In the genomic region with DNA sequence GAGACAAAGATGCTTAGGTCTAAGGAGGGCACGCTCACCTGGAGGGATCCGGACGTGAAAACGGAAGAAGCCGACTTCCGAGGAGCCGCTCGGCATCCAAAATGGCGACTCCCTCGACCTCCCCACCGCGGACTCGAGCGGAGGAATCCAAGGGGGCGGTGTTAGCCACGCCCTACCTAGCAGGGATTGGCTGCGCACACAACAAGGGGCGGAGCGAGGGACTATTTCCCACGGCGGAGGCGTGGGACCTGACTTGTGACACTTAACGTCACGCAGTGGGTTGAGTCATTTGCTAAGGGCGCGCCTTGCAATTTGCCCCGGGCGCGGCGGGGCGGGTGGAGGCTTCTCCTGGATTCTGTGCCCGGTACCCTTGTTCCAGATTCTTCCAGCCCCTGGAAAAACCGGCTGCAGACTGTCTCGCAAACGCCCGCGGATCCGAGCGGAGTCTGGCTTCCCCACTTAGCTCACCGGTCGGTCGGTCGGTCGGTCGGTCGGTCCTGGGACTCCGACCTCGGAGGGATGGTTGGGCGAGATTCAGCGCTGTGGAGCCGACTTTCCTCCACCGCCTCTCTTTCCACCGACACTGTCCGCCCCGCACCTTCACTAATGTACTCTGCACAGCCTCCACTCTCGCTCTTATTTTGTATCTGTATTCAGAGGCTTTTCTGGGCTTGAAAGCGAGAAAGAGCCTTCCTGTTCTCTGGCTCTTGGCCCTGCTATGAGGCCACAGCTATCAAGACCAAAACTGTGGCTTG, we compare ENCODE assay signal across 8 mouse cellular contexts. TPM values are rescaled to one million over a fixed set of nuclear protein-coding genes. Genes with fewer than 3 reads are reported as not detected.
DNase-seq lines count a peak whose midpoint lies in the region; ATAC-seq and TF ChIP-seq lines count a peak whose summit lies in the region.

TSS of gene Ist1 (minus strand) at position 115 of the 755 bp plus-strand sequence.

- peaks cover 0 to 15% of the 10 kb centered on the region in 2 experiments; a peak in 2 of 4 replicates for H3K36me3 ChIP-seq in MEL (ENCODE audit: control insufficient read depth in 1 of 2, insufficient read depth in 2 of 2, low read length in 2 of 2)
- no peaks in the 10 kb centered on the region for H3K36me3 ChIP-seq in forebrain, postnatal 0 days (ENCODE audit: insufficient read depth)
- no peaks in the 10 kb centered on the region for H3K36me3 ChIP-seq in lung, embryonic 15.5 days

- peak in 1 of 2 experiments; percentile 45; a peak in 1 of 4 replicates for TF ChIP-seq EP300 in MEL (IDR thresholded peaks at IDR 0.05; ENCODE audit: low read depth in 1 of 2, low read length in 2 of 2)

- H3K27ac ChIP-seq in MEL (ENCODE audit: control insufficient read depth, low read depth, low read length): peak within 1 kb of the TSS; percentile 35
- H3K27ac ChIP-seq in cerebellum, adult 2 months (ENCODE audit: insufficient read depth, low read length): peak within 1 kb of the TSS; percentile 72
- peak within 1 kb of the TSS; percentile 81 for H3K27ac ChIP-seq in forebrain, postnatal 0 days (ENCODE audit: low read depth, low read length)
- peak within 1 kb of the TSS; percentile 20; the same call in 1 of the 2 replicates for H3K27ac ChIP-seq in lung, embryonic 15.5 days

- H3K4me2 ChIP-seq in forebrain, postnatal 0 days (ENCODE audit: low read depth): peak within 1 kb of the TSS; percentile 69
- peak within 1 kb of the TSS; percentile 64 for H3K4me2 ChIP-seq in lung, embryonic 15.5 days

- WGBS in cerebellum, adult 2 months: under 1% methylated on average over 57 of the region's 57 CpGs
- 2% methylated on average over 57 of the region's 57 CpGs for WGBS in forebrain, postnatal 0 days
- under 1% methylated on average over 57 of the region's 57 CpGs for WGBS in lung, embryonic 15.5 days

- TF ChIP-seq RAD21 in MEL (IDR thresholded peaks at IDR 0.05; ENCODE audit: low read depth, low read length): no peak

- H3K4me3 ChIP-seq in MEL (ENCODE audit: control insufficient read depth in 1 of 2, insufficient read depth in 1 of 2, low read depth in 2 of 2, low read length in 2 of 2): peak within 1 kb of the TSS; percentile 81 to 83
- H3K4me3 ChIP-seq in cerebellum, adult 2 months (replicated peaks; ENCODE audit: insufficient read depth, low read depth, low read length): peak within 1 kb of the TSS; percentile 96
- H3K4me3 ChIP-seq in forebrain, postnatal 0 days (ENCODE audit: low read depth, low read length): peak within 1 kb of the TSS; percentile 92
- H3K4me3 ChIP-seq in lung, embryonic 15.5 days: peak within 1 kb of the TSS; percentile 71

- H3K79me2 ChIP-seq in MEL (ENCODE audit: control insufficient read depth, insufficient read depth, low read length, poor library complexity): peaks cover 38% of the 10 kb centered on the region

- TF ChIP-seq CTCF in MEL (IDR thresholded peaks at IDR 0.05 in 2 of 3, conservative IDR thresholded peaks at IDR 0.05 in 1 of 3; ENCODE audit: control insufficient read depth in 1 of 3, insufficient read depth in 1 of 3, low read depth in 2 of 3, low read length in 3 of 3, poor library complexity in 1 of 3, severe bottlenecking in 1 of 3): no peak
- no peak for TF ChIP-seq CTCF in cerebellum, adult 2 months (IDR thresholded peaks at IDR 0.05; ENCODE audit: borderline replicate concordance, insufficient read depth, low read depth, low read length)
- TF ChIP-seq CTCF in forebrain, postnatal 0 days (IDR thresholded peaks at IDR 0.05; ENCODE audit: low read depth): no peak

- peak; percentile 88 to 95 for TF ChIP-seq POLR2A in MEL (IDR thresholded peaks at IDR 0.05; ENCODE audit: control insufficient read depth in 1 of 2, insufficient read depth in 1 of 2, low read depth in 1 of 2, low read length in 2 of 2, poor library complexity in 1 of 2)
- TF ChIP-seq POLR2A in cerebellum, adult 2 months (IDR thresholded peaks at IDR 0.05; ENCODE audit: borderline replicate concordance, insufficient read depth, low read length): peak; percentile 91

- DNase-seq in MEL (ENCODE audit: low read depth, low spot score): peak; percentile 99
- peak; percentile 98 to 99 for DNase-seq in cerebellum, adult 2 months
- DNase-seq in forebrain, postnatal 0 days: peak; percentile 100
- DNase-seq in heart, postnatal 4 days: peak; percentile 99
- DNase-seq in layer of hippocampus, adult 8-10 months (ENCODE audit: low spot score in 2 of 2): peak; percentile 95 to 98
- peak; percentile 95 for DNase-seq in ovary, adult 18-20 months (ENCODE audit: low spot score)
- peak; percentile 100 for DNase-seq in thymus, postnatal 0 days (ENCODE audit: low spot score)

- peak within 1 kb of the TSS; percentile 78 for H3K9ac ChIP-seq in MEL (ENCODE audit: control insufficient read depth, low read depth, low read length, poor library complexity, severe bottlenecking)
- H3K9ac ChIP-seq in forebrain, postnatal 0 days: peak within 1 kb of the TSS; percentile 99
- peak within 1 kb of the TSS; percentile 80 for H3K9ac ChIP-seq in lung, embryonic 15.5 days

- no peaks in the 10 kb centered on the region for H3K9me3 ChIP-seq in MEL (replicated peaks; ENCODE audit: insufficient read depth, low read length)
- no peaks in the 10 kb centered on the region for H3K9me3 ChIP-seq in forebrain, postnatal 0 days (ENCODE audit: low read length)
- H3K9me3 ChIP-seq in lung, embryonic 15.5 days: no peaks in the 10 kb centered on the region

- peak; percentile 99 for ATAC-seq in forebrain, postnatal 0 days
- ATAC-seq in lung, embryonic 15.5 days (ENCODE audit: borderline replicate concordance, extremely low read depth, low FRiP score, low TSS enrichment): peak; percentile 98

- no peaks in the 10 kb centered on the region for H3K27me3 ChIP-seq in MEL (ENCODE audit: control insufficient read depth in 1 of 2, insufficient read depth in 2 of 2, low read length in 2 of 2)
- no peaks in the 10 kb centered on the region for H3K27me3 ChIP-seq in cerebellum, adult 2 months (ENCODE audit: control insufficient read depth, insufficient read depth, low read length)
- no peaks in the 10 kb centered on the region for H3K27me3 ChIP-seq in forebrain, postnatal 0 days (ENCODE audit: insufficient read depth, low read length)
- no peaks in the 10 kb centered on the region for H3K27me3 ChIP-seq in lung, embryonic 15.5 days

- H3K4me1 ChIP-seq in MEL (ENCODE audit: control insufficient read depth in 1 of 2, insufficient read depth in 2 of 2, low read length in 2 of 2): peaks cover 5 to 14% of the 10 kb centered on the region in 2 experiments
- H3K4me1 ChIP-seq in cerebellum, adult 2 months (ENCODE audit: control insufficient read depth, insufficient read depth, low read length): peaks cover 6% of the 10 kb centered on the region; the same call in 1 of the 2 replicates
- H3K4me1 ChIP-seq in forebrain, postnatal 0 days (ENCODE audit: insufficient read depth): peaks cover 7% of the 10 kb centered on the region
- peaks cover 27% of the 10 kb centered on the region for H3K4me1 ChIP-seq in lung, embryonic 15.5 days

TF ChIP-seq in MEL, 35 proteins besides CTCF, POLR2A, EP300 and RAD21 (continues in another document):
- peak; percentile 91 for TF ChIP-seq TBP (IDR thresholded peaks at IDR 0.05; ENCODE audit: low read depth, low read length)
- no peak for TF ChIP-seq CHD1 (IDR thresholded peaks at IDR 0.05; ENCODE audit: low read depth, low read length)
- peak; percentile 97 for TF ChIP-seq KAT2A (conservative IDR thresholded peaks at IDR 0.05; ENCODE audit: low read depth, low read length)
- no peak for TF ChIP-seq GATA1 (IDR thresholded peaks at IDR 0.05; ENCODE audit: low read depth, low read length)
- TF ChIP-seq ZNF384 (IDR thresholded peaks at IDR 0.05; ENCODE audit: low read depth, low read length): 0 out of 2 replicates have a peak, but pooled peaks have one; percentile 34
- peak; percentile 95 for TF ChIP-seq SIN3A (IDR thresholded peaks at IDR 0.05; ENCODE audit: low read length)
- TF ChIP-seq CHD2 (IDR thresholded peaks at IDR 0.05; ENCODE audit: low read length): peak; percentile 74
- TF ChIP-seq SMC3 (IDR thresholded peaks at IDR 0.05; ENCODE audit: low read depth, low read length): no peak
- peak; percentile 97 for TF ChIP-seq NELFE (IDR thresholded peaks at IDR 0.05; ENCODE audit: low read depth, low read length)
- peak; percentile 66 for TF ChIP-seq ETS1 (IDR thresholded peaks at IDR 0.05; ENCODE audit: low read depth, low read length)
- no peak for TF ChIP-seq MYB (IDR thresholded peaks at IDR 0.05; ENCODE audit: low read depth, low read length)
- no peak for TF ChIP-seq BHLHE40 (IDR thresholded peaks at IDR 0.05; ENCODE audit: borderline replicate concordance, low read depth, low read length)
- TF ChIP-seq ZC3H11A (IDR thresholded peaks at IDR 0.05; ENCODE audit: low read depth, low read length): no peak
- peak; percentile 61 for TF ChIP-seq ELF1 (IDR thresholded peaks at IDR 0.05; ENCODE audit: low read depth, low read length)
- TF ChIP-seq MAX (IDR thresholded peaks at IDR 0.05; ENCODE audit: low read length): peak; percentile 83
- peak; percentile 40; the same call in 1 of the 2 replicates for TF ChIP-seq RCOR1 (IDR thresholded peaks at IDR 0.05; ENCODE audit: low read depth, low read length)
- peak; percentile 82; the same call in 1 of the 2 replicates for TF ChIP-seq POLR2AphosphoS2 (IDR thresholded peaks at IDR 0.05; ENCODE audit: low read length)
- peak; percentile 87 for TF ChIP-seq MYC (IDR thresholded peaks at IDR 0.05; ENCODE audit: low read depth, low read length)
- peak; percentile 69 for TF ChIP-seq USF1 (IDR thresholded peaks at IDR 0.05; ENCODE audit: low read depth, low read length)
- TF ChIP-seq MXI1 (IDR thresholded peaks at IDR 0.05; ENCODE audit: low read depth, low read length): peak; percentile 95
- peak; percentile 94 for TF ChIP-seq MAZ (IDR thresholded peaks at IDR 0.05; ENCODE audit: low read depth, low read length)
- no peak for TF ChIP-seq TAL1 (IDR thresholded peaks at IDR 0.05; ENCODE audit: low read length)
- TF ChIP-seq ZMIZ1 (IDR thresholded peaks at IDR 0.05; ENCODE audit: low read depth, low read length): peak; percentile 89; the same call in 1 of the 2 replicates

RNA-seq across cellular contexts. Expression of gene Ist1, which starts in this region (rescaled TPM):
- 30.2 and 33.1 TPM in 2 replicates for total RNA-seq in MEL (2012; rRNA removed)
- 100 to 1,000 TPM in 1 of 2 experiments, 10 to 100 TPM in 1; 50.4 to 126 TPM for polyA plus RNA-seq in MEL (2012; ENCODE audit: insufficient read depth in 1 of 2, insufficient read length in 2 of 2, low read depth in 1 of 2, low replicate concordance in 2 of 2, missing spikeins in 1 of 2)
- polyA plus RNA-seq in cerebellum, adult 2 months (2012; rRNA removed): 88.2 and 90.7 TPM in 2 replicates
- total RNA-seq in forebrain, postnatal 0 days (2014; rRNA removed): 126 and 139 TPM in 2 replicates
- 89.3 and 110 TPM in 2 replicates for polyA plus RNA-seq in forebrain, postnatal 0 days (2015; fragmentation: Nextera tagmentation; extraction: Ambion mirVana)
- 10 to 100 TPM; 60.4 to 64.6 TPM for total RNA-seq in heart, postnatal 4 days (2021)
- total RNA-seq in layer of hippocampus, adult 8-10 months (2022): 10 to 100 TPM; 81.9 to 94.4 (median 90.2) TPM
- polyA plus RNA-seq in lung, embryonic 15.5 days (2015; fragmentation: Nextera tagmentation; extraction: Ambion mirVana): 136 and 140 TPM in 2 replicates
- 113 TPM in 2 replicates for polyA plus RNA-seq in thymus, postnatal 0 days (2015; fragmentation: Nextera tagmentation; extraction: Ambion mirVana)

Comparison
In these comparisons a context has a peak if more than half of its experiments do, and no peak if none do; other contexts are left out.
1. Peak in every context shown above with its lines: DNase-seq, ATAC-seq, H3K4me3 ChIP-seq and H3K27ac ChIP-seq.
2. H3K27ac ChIP-seq: peak in every context shown above with its lines; median percentile 81 in forebrain, postnatal 0 days; 72 in cerebellum, adult 2 months; 35 in MEL; 20 in lung, embryonic 15.5 days.